Mouse (Mus musculus) frontal cortex, adult (tissue): ENCODE results near the gene Cdh6.

Experiments used
- ATAC-seq: cut with Nextera tagmentation; 2 replicates; pipeline ENCODE4 v1.9.2; 2017; ENCODE audit warnings: mild to moderate bottlenecking, moderate library complexity, mixed read lengths; ENCODE audit not compliant: low TSS enrichment

Cdh6 gene

DNA sequence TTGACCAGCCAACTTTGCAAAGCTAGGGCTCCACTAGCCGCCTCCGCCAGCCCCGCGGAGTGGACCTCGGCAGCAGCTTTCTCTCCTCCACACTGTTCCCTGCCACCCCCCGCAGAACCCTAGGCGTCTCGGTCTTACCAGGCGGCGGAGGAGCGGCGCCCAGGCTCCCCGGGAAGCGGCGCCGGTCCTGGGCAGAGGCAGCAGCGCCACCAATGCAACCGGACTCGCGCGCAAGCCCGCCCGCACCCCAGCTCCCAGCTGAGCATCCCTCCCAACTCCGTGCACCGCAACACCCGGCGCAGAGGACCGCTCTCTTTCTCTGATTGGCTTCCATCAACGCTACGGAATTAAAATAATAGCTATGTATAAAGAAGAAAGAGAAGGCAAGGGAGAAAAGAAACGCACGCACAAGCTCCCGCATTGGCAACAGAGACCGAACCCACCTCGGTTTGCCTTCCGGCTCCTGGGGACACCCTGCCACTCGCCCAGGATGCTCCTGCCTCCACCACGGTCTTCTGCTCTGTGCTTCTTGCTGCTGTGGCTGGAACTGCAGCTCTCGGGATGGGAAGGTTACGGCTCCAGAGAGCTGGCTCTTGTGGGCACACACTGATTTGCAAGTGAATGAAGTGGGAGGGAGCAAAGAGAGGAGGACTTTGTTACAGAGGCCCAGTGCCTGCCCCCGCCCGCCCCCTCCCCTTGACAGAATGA is at the start of gene Cdh6:
Cdh6 (minus strand) TSS at position 605 of the 708 bp plus-strand sequence.
- peak; percentile 80 for ATAC-seq

DNA sequence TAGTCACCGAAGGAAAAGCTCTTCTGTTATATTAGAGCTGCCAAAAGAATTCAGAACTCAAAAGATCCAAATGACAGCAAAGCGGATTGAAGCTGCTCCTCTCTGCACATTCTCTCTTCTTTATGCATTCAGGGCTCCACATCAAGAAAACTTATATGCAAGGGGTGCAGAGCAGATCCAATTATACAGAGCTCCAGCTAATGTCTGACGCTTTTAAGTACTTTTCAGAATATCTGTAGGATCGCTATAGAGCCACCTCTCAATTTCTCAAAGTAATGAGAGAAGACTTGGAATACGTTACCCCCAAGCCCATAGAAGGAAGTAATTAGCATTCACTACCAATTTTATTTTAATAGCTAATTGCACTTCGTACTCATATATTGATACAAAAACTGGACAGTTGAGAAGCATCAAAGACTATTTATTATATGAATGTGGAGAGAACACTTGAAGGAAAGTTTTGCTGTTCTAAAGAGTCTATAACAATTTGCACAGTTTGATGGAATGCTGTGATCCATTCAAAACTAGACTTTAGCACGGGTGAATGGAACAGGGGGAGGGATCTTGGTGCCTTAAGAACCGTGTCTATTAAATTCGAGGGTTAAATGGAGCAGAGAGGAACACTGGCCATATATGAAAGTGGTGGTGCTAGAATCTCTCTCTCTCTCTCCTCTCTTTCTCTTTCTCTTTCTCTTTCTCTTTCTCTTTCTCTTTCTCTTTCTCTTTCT is 46.4 kb upstream of the Cdh6 start:
- no peak for ATAC-seq

DNA sequence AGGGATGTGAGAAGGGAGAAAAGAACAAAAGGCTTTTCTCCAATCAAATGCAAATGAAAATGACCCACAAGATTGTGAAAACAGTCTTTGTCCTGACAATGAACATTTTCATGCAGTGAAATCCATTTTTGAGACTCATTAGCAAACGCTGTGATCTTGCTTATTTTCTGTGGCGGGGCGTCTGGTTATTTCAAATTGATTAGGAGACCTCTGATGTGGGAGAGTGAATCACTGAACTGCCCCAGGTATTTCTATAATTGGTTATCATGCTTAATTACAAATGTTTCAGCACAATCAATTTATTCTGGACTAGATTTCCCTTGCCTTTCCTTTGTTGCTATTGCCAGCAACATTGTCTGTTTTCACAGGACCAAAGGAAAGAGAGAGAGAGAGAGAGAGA is 44.3 kb upstream of the Cdh6 start:
- ATAC-seq, result peak; percentile 44; the same call in 1 of the 2 replicates

DNA sequence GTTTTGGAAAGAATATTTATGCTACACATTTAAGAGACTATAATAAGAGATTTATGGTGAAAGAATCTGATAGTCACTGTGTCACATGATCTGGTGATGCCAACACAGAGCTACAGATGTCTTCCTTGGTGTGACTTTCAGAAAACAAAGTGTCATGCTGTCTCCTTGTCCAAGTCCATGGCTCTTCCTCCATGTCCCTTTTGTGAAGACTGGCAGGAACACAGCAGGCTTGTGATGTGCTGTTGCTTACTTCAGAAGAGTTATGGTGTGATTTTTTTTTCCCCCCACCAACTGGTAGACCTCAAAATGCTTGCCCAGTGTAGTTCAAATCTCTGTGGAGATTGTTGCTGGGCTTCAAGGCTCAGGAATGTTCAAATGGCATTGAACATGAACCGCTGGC is 43.7 kb upstream of the Cdh6 start:
- no peak for ATAC-seq

DNA sequence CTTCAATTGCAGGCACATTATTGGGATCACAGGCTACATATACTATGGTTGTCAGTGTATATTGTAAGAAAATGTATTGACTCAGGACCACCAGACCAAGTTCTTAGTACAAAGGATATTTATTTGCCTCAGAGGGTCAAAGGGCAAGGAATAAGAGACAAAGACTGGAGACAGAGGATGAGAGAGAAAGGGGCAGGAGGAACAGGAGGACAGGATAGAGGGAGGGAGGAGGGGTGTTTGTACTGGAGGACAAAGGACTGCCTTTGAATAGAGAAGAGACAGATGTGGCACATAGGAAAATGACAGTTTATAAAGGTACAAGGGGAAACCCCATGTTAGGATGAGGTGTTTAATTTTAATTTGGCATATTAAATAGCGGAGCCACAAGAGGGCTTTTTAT is 39.5 kb upstream of the Cdh6 start:
- no peak for ATAC-seq

DNA sequence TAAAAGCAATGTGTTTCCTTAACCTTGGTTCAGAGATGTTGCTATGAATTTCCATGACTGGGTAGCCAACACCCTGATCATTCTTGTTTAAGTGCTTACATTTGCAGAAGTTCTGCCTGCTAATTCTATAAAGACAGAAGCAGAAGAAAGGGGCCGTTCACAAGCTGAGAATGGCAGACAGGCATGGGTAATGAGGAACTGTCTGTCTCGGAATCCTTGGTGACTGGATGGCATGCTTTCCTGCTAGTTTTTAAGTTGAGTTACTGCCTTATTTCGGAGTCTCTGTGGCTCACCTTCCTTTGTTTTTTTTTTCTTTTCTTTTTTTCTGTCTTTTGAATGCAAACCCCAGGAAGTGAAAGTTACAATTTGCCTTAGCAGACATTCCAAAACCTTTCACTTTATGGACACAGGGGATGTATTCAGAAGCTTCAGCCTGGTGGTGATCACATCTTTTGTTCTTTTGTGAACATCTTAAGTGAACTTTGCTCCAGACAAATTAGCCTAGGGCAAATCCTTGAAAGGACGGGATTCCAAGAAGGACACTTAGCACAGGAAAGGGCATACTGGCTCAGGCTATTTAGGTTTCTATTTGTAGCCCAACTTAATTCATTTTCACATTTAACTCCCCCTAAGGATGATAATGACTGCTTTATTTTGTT is 38.7 kb upstream of the Cdh6 start:
- no peak for ATAC-seq

DNA sequence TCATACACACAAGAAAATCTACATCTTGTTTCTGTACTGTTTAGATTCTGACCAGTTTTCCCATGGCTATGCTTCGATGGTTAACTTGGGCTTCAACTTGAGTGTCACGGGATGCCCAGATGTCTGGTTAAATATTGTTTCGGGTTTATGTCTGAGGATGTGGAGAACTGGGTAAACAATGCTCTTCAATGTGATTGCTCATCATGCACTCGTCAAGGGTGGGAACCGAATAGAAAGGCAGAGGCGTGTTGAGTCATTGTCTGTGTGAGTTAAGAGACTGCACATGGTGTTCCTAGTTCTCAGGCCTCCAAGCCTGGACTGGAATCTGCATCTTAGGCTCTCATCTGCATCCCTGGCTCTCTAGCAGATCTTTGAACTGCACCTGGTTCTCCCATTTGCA is 36.7 kb upstream of the Cdh6 start:
- peak; percentile 86 for ATAC-seq

DNA sequence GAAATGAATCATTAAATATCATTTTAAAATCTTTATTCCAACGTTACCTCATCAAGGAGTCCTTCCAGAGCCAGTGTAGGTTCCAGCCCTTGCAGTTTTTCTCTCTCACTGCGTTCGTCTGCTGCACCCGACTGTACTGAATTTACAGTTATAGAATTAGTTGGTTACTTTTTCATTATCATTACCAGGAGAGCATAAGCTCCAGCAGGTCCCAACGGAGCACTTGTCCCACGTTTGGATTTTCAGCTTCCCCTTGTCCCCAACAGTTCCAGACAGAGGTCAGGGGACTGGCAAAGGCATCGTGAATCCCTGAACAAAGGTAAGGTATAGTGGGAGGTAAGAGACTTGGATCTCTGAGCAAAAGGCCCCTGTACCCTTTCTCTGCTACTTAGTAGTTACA is 35.2 kb upstream of the Cdh6 start:
- no peak for ATAC-seq

DNA sequence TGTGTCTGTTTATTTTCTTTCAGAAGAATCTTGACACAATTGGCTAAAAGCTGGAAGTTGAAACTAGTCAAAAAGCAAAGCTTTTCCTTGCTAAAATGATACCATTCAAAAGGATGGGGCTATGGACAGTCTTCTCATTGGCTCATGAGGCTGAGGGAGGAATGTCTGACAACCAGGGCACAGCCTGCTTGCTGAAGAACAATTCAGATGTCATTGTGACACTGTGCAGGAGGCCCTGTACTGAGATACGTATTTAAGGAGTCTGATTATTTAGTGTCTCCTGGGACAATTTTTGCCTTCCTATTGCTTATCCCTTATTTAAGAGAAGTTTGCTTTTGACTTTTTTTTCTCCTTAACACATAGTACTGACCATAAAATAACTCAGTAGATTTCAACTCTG is 22.8 kb upstream of the Cdh6 start:
- no peak for ATAC-seq

DNA sequence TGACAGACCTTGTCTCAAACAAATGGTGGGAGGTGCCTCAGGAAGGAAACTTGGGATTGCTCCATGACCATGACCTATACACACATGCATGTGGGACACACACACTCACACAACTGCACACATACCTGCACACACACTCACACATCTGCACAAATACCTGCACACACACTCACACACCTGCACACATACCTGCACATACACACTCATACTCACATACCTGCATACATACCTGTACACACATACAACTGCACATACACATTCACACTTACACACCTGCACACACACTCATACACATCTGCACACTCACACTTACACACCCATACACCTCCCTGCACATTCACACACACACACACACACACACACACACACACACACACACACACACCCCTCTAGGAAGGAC is 20.6 kb upstream of the Cdh6 start:
- ATAC-seq, result no peak

DNA sequence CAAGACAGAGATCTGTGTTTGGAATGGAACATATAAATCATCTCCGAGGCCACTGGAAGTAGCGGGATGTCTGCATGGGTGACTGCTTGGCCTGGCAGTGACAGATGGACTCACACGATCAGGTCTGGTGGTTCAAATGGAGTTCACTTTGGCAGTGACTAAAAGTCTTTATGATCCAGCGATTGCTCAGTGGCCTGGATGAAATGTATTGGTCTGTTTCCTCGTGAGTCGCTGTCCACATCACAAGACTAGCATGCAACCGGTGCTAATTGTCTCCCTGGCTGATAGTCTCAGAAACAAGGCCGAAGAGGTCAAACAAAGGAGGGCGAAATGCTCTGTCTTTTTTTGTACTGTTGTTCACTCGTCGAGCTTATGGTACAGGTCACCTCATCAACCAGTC is 19.6 kb upstream of the Cdh6 start:
- ATAC-seq, result no peak

DNA sequence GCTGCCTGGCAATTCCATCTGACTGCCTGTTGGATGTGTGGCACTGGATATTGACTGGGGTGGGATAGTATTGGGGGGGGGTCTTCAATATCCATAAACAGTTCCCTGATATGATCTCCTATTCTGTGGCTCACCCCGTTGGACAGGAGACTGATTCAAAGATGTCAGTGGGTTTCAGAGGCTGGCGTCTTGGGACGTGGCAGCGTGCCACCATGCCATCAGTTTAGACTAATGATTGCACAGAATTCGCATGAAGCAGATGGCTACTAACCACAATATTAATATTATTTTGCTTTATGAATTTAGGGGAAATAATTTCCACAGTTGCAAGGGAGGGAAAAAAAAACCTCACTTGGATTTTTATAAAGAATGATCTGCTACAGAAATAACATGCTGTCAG is 10.2 kb upstream of the Cdh6 start:
- no peak for ATAC-seq

DNA sequence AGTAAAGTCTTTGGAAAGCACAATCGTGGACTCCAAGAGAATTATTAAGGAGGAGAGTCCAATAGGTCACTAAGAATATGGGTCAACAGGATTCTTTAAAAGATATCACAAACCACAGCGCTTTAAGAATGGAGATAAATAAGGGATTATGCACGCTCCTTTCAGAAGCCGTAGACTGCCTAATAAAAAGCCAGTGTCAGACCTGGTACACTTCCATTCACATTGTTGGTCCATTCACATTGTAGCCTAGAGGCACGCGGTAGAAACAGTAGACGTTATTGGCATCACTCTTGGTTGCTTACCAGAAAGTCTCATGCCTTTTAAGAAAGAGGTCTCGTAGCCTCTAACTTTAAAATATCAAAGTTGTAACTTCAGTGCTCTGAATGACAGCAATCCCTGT is 8.0 kb upstream of the Cdh6 start:
- no peak for ATAC-seq

DNA sequence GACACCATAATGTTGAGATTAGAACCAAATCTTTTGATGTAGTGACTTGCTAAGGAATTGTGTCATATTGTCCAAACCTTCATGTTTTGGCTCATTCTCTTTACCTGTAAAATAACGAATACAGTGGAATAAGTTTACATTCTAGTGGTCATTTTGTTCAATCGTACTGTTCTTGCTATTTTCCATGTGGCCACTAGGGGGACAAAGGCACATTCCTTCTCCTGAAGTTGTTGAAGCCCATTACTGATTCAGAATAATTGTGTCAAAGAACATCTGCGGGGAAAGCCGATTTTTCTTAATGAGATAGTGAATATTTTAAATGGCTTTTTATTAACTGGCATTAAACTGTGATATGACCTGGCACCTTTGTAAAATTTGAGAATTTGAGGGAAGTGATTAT is 7.5 kb upstream of the Cdh6 start:
- 0 out of 2 replicates have a peak, but pooled peaks have one; percentile 38 for ATAC-seq

DNA sequence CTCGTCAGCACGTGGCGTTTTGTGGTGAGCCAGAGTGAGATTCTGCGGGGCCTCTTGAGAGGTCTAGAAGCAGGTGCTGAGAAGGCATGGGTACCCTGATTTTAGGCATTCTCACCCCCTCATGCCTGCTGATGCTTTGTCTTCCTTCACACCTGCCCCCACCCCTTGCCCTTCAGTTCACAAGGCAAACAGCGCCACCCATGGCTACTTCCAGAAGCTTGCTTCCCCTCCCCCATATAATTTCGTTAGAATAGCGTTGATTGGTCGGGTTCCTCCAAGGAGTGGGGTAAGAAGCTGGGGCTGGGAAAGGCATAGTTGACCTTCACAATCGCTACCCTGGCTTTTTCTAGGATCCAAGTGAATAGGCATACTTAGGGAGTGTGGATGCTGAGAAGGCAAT is 2.5 kb upstream of the Cdh6 start:
- ATAC-seq, result no peak

DNA sequence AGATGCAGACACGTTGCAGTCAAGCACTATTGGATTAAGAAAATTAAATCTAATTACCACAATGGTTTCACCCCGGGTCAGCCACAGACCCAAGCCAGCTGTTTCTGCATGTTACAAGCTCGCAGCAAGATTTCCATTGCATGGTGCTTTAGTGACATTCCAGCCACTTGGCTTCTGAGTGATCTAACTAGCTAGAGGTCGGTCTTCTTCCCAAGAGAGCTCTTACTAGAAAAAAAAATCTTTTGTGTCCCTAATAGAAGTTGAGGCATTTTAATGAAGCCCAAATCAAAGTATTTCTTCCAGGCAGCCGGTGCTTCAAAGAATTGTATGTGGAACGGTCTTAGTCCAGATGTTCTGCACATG is 1.1 kb upstream of the Cdh6 start:
- no peak for ATAC-seq

DNA sequence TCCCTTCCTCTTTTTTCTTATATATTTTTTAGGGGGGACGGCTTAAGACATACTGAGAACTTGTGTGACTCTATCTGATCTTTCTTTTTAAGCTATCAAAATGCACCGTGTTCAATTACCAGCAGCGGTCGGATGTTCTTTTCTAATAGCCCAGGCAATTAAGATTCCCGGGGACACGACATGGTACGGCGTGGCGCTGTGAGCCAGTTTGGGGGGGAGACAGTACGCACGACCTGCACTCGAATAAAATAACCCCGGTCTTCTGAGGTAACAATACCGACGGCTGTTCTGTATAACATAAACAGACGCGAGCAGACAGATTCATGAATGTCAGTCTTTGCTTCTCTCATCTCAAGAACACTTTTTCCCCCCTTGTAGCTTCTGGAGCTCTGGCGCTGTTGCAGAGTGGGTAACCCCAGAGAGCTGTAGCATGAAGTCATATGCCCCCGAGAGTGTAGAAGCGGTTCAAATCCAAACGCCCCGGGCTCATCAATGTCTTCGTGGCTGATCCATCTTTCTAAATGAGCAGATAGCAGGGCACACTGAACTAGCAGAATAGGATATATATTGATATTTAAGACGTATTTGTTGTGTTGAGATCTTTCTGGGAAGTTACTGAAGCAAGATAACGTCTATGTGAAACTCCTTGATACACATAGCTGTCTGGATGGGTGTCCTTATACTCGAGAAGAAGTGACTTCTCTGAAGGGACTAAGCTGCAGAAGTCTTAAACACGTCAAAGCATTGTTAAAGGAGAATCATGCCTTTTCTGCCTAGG is 554 bp upstream of the Cdh6 start:
- ATAC-seq, result peak; percentile 3; the same call in 1 of the 2 replicates

DNA sequence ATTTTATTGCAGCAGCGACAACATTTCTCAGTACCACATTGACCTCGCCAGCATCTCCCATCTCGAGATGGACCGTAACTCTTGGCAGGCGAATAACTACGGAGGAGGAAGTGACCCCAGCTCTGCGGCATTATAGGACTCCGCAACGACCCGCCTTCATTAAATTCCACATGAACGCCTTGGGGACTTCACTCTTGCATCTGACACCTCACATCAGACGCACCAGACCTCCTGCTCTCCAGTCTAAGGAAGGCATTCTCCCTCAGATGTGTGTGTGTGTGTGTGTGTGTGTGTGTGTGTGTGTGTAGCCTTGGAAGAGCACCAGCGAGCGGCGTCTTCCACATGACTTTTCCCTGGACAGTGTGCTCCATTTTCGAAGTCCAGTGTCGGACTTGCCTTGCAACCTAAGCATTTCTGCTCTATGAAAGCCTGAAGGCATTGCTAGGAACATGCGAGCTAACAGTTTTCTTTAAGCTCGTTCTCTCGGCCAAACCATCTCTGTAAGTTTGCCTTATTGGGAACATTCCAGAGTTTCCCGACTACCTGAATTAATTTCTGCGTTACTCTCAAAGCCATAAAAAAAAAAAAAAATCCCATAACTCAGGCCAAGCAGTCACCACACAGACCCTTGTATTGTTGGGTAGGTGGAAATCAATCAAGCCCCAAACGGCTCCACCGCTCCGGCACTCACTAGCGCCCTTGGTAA is 957 bp downstream of the Cdh6 start:
- peak; percentile 24 for ATAC-seq

DNA sequence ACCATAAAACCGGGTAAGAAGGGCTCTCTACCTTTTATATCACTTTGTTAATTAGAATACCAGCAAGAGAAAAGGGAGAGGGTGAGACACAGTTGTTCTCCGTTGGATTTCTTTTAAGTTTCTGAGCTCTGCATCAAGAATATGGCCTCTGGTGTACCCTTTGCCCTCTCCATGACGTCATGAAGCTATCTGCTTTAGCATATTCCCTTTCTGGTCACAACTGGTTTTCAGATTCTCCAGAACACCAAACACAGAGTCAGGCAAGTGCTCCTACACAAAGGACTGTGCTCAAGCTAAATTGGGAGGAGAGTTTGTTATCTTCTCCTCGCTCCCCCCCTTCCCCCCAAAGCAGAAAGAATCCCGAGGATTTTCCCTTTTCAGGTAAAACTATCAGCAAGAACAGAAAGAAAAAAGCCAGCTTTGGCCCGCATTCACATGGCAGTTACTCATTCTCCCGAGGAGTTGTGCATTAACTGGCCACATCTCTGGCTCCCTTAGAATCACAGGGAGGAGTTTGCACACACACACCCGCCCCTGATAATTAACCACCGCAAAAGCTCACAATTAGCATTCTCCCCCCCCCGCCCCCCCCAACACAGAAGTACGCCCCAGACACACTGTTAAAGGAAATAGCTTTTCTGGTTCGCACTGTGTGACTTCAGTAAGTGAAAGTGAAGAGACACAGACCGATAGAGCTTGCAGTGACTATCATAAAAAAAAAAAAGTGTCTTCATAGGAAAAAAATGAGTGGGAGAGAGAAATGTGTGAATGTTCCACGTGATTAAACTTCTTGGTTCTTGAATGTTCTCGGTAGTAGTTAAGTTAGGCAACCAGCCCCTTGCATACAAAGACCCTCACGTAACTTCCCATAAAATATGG is 1.8 kb downstream of the Cdh6 start:
- ATAC-seq, result no peak

DNA sequence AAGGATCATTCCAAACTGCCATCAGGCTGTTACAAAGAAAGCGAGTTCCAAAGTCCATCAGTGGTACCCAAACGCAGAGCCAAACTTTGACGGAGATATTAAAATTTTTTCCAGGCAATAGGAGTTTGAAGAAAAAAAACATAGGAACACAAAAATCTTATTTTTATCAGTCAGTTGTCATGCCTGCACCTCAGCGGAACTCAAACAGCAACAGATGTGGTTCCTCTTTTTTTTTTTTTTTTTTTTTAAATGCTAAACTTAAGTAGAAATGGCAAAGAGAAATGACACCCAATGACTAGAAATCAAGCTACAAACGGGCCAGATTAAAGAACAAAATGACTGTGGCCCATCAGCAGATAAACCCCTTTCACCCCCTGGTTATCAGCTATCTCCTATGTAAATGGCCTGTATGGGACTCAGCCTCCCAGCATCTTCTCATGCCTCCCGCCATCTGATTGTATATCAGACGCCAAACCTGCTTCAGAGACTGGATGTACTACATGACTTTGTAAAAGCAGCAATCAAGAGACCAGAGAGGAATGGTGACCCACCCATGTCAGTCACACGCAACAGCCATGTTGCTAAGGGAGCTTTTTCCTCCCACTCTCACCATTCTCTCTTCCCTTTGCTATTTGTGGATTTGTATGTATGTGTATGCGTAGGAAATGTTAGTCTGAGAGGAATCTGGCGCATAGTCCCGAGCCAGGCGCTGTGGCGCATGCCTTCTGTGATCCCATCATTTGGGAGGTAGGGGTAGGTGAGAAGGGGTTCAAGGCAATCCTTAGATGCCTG is 8.2 kb downstream of the Cdh6 start:
- ATAC-seq, result peak; percentile 81
